Mouse (Mus musculus) gastrocnemius, adult 8-10 months (tissue): ENCODE measurements around the gene Fzd4. TPM values are rescaled to one million over a fixed set of nuclear protein-coding genes. Genes with fewer than 3 reads are reported as not detected.

Source experiments
- DNase-seq, 2 experiments: peaks; one replicate each; pipeline ENCODE4 v3.0.0; 2022; ENCODE audit warnings: low spot score in 2 of 2
- total RNA-seq, 4 experiments: library from RNA; stranded (reverse); gene quantifications; 2 replicates each; pipeline ENCODE4 v1.2.4; 2022

The Fzd4 gene
- total RNA-seq, 4 experiments from 2014 or later: 16.8 to 33.2 (median 27.0) TPM

DNA sequence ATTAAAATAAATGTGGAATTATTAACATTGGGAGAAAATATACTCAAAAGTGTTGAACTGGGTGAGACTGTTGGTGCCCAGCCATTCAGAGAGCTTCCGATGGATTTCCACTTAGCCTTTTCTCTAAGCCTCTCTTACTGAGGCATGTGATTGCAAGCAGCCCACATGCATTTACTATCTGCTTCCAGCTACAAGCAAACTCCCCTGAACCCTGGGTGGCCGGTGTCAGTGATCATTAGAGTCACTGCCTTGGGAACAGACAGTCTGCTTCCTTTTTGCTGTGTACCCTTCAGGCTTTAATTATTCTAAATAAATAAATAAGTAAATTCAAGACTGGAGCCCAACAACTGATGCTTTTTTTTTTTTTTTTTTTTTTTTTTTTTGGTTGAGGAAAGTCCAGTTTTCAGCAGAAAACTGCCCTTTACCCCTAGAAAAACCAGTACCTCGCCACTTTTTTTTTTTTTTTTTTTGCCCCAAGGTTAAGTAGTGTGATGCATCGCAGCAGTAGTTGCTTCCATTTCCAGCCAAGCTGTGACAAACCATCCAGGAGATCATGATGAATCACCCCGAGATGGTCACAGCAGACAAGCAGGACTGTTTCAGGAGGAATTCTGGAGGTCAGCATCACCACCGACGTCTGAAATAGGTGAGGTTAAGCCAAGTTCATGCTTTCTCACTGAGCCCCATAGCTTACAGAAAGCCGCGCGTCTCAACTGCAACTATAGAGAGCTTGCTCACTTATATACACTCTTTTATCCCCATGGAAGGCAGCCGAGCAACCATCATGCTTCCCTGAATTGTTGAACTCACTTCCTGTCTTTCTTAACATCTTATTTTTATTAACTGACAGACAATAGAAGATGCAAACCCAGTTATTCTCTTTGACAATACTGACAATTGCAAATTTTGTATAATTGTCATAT lies 21.9 kb downstream of the Fzd4 start:
- DNase-seq: no peak

DNA sequence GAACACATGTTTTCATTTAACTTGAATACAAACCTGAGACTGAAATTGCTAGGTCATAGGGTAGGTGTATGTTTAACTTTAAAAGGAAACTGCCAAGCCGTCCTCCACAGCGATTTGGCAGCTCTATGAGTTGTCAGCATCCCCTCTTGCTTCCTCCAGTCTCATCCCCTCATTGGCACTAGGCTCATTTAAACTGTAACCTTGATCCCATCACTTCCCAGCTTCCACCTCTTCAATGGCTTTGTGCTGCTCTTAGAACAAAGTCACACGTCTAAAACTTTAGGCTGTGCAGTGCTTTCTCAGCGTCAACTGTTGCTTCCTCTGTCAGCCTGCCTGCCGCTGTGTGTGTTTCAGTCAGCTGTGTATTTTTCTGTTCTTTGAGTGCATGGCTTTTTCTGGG lies 22.9 kb downstream of the Fzd4 start:
- no peak for DNase-seq

DNA sequence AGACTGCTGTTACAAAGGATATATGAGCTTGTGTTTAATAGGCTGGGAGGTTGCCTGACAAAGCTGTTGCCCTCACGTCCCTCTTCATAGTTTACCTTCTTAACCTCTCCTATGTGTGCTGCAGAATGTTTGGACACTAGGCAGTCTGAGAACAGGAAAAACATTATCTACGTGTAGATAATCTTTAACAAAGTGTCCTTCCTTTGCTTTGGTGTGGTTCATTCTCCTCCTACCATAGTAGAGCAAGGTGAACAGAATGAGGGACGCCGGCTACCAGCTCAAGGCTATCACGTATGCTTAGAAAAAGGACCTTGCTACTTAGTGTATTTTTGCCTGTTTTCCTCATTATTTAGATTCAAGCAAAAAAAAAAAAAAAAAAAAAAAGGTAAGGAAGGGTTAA lies 24.6 kb downstream of the Fzd4 start:
- no peak for DNase-seq

DNA sequence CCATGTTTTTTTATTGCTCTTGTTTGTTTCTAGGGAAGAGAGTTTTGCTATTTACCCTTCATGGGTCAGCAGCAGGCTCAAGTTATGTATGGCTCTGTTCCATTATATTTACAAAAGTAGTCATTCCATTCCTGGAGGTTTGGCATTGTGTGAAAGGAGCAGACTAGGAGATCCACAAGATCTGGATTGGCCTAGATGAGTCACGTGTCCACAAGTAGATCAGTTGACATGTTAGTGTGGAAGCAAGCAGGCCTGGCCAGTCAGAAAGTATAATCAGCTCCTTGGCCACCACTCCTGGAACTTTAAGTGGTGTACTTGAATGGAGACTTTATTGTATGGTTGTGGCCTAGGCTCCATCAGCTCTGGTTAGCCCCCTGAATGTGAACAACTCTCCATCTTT lies 25.2 kb downstream of the Fzd4 start:
- DNase-seq: no peak

DNA sequence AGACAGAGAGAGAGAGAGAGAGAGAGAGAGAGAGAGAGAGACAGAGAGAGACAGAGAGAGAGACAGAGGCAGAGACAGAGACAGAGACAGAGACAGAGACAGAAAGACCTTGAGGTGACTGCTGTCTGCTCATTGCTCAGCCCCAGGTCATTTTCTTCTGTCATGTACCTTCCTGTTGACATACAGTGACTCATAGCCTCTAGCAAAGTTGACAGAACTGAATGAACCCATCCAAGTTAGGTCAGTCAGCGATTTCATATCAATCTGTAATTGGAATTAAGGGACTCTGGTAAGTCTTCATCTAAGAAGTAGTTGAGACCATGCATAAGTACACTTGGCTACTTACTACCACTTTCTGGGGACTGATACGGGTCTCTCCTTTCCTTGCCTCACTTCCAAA lies 27.0 kb downstream of the Fzd4 start:
- DNase-seq: no peak

DNA sequence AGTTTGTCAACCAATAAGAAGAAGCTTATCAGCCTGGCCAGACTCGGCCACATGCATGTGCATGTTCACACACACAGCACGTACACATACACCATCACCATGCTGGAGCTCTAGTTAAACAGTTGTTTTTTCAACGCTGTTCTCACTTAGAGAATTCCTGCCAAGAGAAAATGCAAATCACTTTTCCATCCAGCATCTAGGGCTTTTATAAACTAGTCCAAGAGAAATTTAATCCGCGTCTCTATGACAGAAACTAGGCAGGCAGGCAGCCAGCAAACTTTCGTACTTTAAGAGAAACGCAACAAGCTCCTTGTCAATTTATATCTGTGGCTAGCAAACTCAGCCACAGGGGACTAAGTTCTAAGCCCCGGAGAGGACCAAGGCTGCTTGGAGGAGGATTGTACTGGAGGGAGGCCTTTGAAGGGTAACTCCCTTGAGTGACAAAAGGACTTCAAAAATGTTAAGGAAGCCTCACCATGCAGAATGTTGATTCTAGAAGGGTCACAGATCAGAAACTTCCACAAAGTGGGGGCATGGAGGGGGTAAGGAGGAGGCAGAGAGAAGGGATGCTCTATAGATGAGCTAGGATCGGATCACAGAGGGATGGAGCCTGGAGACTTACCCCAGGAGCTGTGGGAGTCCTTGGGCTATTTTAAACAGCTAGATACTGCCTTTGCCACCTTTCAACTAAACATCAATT lies 29.2 kb downstream of the Fzd4 start:
- peak in 1 of 2 experiments; percentile 16 for DNase-seq

DNA sequence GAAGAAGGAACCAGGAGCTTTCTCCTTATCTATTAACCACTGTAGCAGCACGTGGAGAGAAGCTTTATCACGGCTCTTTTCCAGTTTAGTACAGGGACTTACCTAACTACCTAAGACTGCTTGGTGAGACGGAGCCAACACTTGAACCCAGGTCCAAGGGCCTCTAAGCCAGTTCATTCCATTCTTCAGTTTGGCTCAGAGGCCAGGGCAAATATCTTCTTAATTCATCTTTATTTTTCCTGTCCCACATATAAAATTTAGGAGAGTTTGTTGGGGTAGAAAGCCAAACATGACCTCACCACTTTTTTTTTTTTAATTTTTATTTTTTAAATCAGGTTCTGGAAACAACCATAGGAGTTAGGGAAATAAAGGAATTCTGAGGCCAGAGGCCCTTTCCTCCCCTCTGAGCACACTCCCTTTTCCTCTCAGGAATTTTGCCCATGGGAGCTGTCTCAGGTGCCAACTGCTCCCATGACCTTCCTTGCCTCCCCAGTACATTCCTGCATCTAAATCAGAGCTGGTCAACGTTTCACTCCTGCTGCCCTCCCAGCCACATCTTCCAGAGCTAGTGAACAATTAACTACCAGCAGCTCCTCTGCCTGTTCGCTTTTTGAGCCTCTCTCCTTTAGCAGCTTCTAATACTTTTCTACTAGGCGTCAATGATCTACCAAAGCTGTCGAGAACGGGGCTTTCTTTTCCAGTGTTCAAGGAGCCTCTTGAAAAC lies 29.9 kb downstream of the Fzd4 start:
- no peak for DNase-seq

DNA sequence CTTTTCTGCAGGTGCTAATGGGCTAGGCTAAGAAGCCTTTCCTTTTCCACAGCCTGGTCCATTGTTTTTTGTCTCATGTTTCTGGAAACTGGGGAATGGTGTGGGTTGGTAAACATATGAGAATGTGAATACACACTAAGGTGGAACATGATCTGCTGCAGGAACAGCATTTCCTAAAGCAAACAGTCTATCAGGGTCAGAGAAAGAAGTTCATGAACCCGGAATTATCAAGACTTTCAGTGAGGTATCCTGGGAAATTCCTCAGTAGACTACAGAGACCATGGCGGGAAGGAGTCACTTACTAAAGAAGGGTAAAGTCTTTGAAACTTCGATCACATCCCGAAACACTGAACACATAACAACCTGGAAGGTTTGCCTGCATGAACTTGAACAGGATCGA lies 32.2 kb downstream of the Fzd4 start:
- DNase-seq: no peak

DNA sequence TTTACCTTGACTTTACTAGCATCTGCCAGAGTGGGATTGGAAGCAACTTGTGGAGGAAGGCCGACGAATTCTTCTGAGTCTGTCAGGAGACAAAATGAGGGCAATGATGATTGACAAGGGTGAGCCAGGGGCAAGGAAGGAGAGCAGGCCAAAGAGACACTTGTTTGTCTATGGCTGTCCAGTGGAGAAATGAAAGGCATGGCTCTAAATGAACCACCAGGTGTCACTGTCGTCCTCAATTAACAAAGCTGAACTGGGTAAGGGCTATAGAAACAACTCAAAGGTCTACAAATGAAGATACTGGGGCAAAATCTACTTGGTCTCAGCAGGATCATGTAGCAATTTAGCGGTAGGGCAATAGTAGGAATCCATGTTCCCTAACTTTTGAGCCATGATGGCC lies 33.4 kb downstream of the Fzd4 start:
- DNase-seq: peak in 1 of 2 experiments; percentile 21

DNA sequence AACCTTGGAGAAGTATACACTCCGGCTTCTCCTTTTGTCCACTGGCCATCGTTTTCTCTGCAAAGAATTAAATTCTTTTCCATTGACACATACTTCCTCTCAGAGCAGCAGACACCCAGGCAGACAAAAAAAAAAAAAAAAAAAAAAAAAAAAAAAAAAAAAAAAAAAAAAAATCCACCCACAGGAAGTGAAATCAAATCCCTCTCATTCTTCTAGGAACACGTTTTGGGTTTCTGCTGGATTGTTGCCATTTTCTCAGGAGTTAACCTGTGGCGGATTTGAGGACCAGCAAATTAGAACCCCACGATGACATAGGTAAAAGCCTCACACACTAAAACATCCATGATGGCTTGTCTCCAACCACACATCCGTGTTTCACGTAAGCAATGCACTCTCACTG lies 37.1 kb downstream of the Fzd4 start:
- DNase-seq: no peak

DNA sequence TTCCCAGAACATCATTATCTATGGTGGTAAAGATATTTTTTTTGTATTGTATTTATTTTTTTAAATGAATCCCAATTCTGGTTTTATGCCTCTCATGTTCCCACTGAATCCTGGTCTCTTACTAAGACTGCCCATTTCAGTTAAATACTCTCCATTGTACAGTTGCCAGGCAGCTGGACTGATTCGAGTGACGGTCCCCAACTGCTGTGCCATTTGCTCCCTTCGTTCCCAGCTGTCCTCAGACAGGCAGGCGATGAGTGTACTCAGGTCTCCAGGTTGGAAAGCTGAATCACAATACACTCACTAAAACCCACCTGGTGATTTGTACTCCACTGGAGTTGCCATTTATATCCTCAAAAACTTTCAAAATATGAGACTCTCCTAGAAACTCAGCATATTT lies 38.1 kb downstream of the Fzd4 start:
- no peak for DNase-seq

DNA sequence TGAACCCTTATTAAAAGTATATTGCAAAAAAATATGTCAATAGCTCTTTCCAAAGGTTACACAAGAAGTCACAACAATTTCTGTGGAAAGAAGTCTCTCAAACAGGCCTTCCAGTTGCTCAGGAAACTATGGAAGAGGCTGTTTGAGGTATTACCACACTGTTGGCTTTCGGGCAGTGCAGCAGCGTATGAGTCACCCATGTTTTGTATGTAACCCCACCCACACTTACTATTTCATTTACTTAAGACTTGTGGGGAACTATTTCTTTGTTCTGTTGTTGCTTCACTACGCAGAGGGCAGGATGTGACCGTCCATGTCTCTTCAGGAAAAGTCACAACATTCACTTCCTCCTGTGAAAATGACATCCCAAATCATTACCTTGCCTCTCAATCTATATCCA lies 41.0 kb downstream of the Fzd4 start:
- DNase-seq: no peak

DNA sequence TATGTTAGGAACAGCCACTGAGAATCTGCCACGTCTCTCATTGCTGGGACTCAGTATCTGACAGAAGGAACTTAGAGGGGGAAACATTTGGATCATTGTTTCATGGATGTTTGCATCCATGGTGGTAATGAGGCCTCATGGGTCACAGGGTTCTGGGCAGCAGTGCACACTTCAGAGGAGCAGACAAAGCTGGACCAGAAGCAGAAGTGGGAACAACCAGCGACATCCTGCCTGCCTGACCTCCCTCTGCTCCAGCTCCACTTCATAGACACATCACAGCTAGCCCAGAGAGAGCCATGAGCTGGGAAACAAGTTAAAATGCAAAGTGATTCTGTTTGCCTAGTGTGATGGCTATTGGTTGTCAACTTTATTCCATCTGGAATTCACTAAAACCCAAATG lies 46.2 kb downstream of the Fzd4 start:
- no peak for DNase-seq

DNA sequence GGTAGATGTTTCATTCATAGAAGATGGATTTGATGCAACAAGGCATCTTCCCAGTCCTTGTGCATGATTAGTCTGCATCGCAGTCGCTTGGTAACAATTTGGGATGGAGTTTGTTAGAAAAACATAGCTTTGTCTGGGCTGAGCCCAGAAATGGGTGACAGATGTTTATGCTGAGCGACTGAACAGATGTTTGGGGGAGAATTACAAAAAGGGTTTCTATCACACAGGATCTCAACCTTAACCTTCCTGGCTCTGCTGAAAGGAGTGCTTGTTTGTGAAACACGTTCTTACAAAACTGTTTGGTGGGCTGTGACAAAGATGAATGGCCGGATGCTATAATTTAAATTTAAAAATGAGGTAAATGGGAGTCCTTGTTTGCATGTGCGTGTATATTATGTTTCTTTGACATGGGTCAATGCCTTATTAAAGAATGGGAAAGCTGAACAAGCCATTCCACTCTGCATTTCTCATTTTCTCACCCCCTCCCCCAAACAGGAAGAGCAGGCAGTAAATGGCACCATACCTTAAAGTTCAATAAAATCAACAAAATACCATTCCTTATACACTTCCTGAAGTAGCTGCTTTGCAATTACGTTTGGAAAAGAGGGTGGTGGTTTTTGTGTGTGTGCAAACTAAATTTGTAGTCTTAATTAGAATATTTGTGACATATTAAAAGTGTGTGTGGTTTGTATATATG lies 52.4 kb downstream of the Fzd4 start:
- DNase-seq: no peak

DNA sequence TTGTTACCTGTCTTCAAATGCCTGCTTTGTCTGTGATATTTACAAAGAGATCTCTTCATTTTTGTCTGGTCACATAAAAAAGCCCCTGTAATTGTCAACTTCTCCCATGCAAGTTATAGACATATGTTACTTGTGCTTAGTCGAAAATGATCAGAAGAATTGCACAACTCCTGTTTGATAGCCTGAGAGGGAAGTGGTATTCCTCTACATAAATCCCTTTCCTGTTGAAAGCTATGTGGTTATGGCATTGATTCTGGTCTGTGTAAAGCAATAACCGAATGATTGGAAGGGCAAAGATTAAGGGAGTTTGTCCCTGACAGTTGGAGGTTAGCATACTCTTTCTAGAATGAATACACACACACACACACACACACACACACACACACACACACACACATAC lies 55.5 kb downstream of the Fzd4 start:
- no peak for DNase-seq

DNA sequence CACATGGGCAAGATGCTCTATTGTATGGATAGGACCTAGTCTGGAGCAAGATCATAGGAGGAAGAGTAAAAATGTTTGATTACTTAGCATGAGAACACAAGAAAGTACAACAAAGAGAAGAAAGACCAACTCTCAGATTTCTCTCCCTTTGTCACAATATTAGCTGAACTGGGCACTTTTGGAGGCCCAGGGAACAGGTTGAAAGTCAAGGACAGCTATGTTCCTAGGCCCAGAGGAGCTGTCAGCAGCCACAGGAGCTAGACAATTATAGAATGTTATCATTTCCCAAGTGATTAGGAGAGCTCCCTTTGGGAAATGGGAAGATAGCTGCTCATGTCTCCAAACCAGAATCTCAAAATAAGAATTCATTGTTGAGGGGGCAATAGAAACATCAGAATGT lies 56.8 kb downstream of the Fzd4 start:
- no peak for DNase-seq

DNA sequence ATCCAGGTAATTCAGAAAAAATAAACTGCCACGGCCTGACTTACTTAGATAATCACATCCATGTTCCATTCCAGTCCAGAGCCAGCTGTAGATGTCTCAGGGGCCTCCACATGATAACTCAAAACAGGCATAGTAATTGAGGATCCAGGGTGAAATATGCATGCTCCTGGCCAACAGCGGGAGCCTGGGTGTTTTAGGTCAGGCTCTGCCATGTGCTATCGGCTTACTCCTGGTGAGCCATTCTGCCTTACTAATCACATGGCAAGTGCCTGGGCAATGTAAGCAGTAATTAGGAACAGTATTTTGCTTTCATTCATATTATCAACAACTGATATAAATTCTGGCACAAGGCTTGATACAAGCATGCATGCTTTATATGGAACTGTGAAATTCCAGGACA lies 57.2 kb downstream of the Fzd4 start:
- peak in 1 of 2 experiments; percentile 17 for DNase-seq
